Mouse (Mus musculus): ENCODE measurements at regions not wholly inside any gene's neighbourhood (a gene's known extent, or its start where the extent isn't known, plus 50 kb on each side); places are given as distances from the start of the nearest gene placed in this dataset.
A peak's percentile ranks its signal among the peaks of the same experiment; 100 is the strongest.

DNA sequence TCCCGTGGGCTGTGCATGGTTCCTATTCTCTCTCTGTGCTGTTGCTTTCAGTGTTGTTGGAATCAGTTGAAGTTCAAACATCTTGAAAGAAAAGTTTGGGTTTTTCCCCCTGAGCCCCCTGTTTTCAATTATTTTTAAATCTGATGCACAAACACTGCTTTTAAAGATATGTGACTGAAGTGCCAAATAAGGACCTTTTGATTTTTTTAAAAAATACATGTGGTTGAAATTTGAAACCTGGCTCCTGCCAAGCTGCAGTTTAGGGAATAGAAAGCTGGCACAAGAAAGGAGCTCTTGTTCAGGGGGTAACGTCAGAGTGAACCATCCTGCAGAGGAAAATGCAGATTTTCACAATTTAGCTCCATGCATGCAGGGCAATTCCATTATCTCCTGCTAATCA, 509.4 kb upstream of the Intu start:
- Histone ChIP-seq H3K9me3 (no peaks in the 10 kb centered on the region; the same call in 1 of the 2 replicates), H3K27ac (replicated peaks) (peak overlapping the region; percentile 71; the same call in 1 of the 2 replicates), H3K27me3 (replicated peaks; ENCODE audit: low read depth, poor library complexity, severe bottlenecking) (no peaks in the 10 kb centered on the region), H3K36me3 (replicated peaks) (no peaks in the 10 kb centered on the region), H3K4me1 (peaks cover 7% of the 10 kb centered on the region; the same call in 1 of the 2 replicates), H3K4me3 (no peak overlapping the region)
- WGBS, result 16% methylated on average over 2 of the region's 2 CpGs
- no peak for DNase-seq (ENCODE audit: low spot score)

GRCm38 (mm10) chr3:40027713-40028112, 503.4 kb upstream of the Intu start:
- H3K4me3 ChIP-seq, result no peak overlapping the region
- no peaks in the 10 kb centered on the region for H3K36me3 ChIP-seq (replicated peaks)
- no peaks in the 10 kb centered on the region for H3K27me3 ChIP-seq (replicated peaks; ENCODE audit: low read depth, poor library complexity, severe bottlenecking)
- no peak overlapping the region for H3K27ac ChIP-seq (replicated peaks)
- H3K4me1 ChIP-seq, result no peaks in the 10 kb centered on the region
- DNase-seq (ENCODE audit: low spot score), result no peak
- H3K9me3 ChIP-seq, result no peaks in the 10 kb centered on the region; the same call in 1 of the 2 replicates

DNA sequence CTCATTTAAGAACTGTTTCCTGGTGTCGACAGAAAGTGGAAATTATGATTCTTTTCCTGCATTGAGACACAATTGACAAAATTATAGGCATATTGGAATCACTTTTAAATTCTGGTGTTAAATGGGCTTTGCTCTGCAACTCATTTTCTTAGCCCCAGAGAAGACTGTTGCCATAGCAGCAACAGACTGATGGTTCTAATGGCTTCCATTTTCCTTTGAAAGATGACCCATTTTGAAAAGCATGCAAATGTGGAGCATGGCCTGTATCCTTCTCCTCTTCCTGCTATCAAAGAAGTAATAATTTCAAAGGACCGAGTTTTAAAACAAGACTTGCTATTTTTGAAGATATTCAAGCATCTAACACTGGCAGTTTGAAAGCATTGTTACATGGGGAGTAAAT, 494.9 kb upstream of the Intu start:
- Histone ChIP-seq H3K9me3 (no peaks in the 10 kb centered on the region), H3K4me1 (no peaks in the 10 kb centered on the region), H3K36me3 (replicated peaks) (no peaks in the 10 kb centered on the region), H3K27me3 (replicated peaks; ENCODE audit: low read depth, poor library complexity, severe bottlenecking) (no peaks in the 10 kb centered on the region), H3K4me3 (no peak overlapping the region), H3K27ac (replicated peaks) (no peak overlapping the region)
- WGBS, result 68% methylated on average over 2 of the region's 2 CpGs
- no peak for DNase-seq (ENCODE audit: low spot score)

DNA sequence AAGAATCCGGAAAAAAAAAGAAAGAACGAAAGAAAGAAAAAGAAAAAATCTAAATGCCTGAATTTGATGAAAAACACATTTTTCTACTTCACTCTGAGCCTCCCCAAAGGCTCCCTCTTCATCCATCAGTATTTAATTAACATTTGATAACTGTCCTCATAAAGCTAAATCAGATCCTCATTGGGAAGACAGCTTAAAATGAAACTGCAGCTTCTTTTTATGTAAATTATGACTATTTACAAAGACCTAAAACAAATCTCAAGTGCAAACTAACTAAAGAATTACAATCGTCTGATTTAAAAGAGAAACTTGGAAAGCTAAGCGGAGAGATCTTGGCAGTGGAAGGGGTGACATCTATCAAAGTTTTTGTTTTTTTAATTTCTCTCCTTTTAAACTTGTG, 481.4 kb upstream of the Intu start:
- Histone ChIP-seq H3K9me3 (no peaks in the 10 kb centered on the region), H3K27me3 (replicated peaks; ENCODE audit: low read depth, poor library complexity, severe bottlenecking) (no peaks in the 10 kb centered on the region), H3K4me1 (no peaks in the 10 kb centered on the region; the same call in 1 of the 2 replicates), H3K36me3 (replicated peaks) (no peaks in the 10 kb centered on the region), H3K4me3 (no peak overlapping the region), H3K27ac (replicated peaks) (no peak overlapping the region)
- no peak for DNase-seq (ENCODE audit: low spot score)
- 65% methylated on average over 4 of the region's 4 CpGs for WGBS

DNA sequence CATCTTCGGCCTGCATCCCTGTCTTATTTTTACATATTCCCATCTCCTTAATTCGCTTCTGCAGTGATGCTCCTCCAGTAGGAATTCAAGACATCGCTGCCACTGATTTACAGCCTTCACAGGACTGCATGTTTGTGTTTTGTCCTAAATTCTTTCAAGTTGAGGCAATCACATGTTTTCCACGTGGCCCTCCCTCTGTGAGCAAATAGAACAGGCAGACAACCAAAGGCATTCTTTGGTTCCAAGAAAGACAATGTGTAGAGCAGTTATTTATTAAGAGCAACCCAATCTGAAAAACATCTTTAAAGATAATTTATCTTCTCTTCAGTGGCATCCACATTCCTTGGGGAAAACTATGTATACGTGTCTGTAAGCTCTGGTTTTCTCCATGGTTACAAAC, 472.8 kb upstream of the Intu start:
- no peaks in the 10 kb centered on the region for H3K36me3 ChIP-seq (replicated peaks)
- no peak overlapping the region for H3K27ac ChIP-seq (replicated peaks)
- H3K4me1 ChIP-seq, result no peaks in the 10 kb centered on the region
- H3K4me3 ChIP-seq, result no peak overlapping the region
- no peaks in the 10 kb centered on the region for H3K9me3 ChIP-seq
- no peaks in the 10 kb centered on the region for H3K27me3 ChIP-seq (replicated peaks; ENCODE audit: low read depth, poor library complexity, severe bottlenecking)
- 82% methylated on average over 5 of the region's 5 CpGs for WGBS
- no peak for DNase-seq (ENCODE audit: low spot score)

- peak overlapping the region; percentile 30; the same call in 1 of the 2 replicates for H3K27ac ChIP-seq (replicated peaks)
- DNase-seq (ENCODE audit: low spot score), result no peak
Observed at GRCm38 (mm10) chr3:40058719-40059420, 472.2 kb upstream of the Intu start.

DNA sequence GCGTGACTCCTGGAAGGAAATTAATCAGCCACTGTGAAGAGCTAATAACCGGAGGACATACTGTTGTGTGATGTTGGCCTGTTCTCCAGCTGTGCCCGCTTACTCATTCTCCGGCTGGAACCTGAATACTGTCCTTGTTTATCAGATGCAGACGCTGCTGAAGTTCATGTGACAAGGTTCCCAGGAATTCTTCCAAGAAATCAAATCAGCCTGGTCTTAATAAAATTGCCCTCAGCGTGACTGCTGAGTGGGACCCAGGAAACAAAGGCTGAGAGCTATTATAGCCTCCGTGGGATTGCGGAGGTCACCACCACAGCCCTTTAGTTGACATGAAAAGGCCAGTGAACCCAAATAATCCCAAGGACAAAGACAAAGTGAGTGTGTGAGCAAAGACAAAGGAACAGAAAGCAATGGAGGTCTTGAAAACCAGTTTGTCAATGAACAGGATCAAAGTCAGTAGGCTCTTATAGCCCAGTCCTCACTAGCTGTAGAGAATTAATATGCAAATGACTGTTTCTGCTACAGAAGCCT, 460.9 kb upstream of the Intu start:
- Histone ChIP-seq H3K9me3 (no peaks in the 10 kb centered on the region), H3K36me3 (replicated peaks) (no peaks in the 10 kb centered on the region), H3K4me1 (0 out of 2 replicates have a peak, but pooled peaks cover 5% of the 10 kb centered on the region), H3K27ac (replicated peaks) (no peak overlapping the region), H3K4me3 (no peak overlapping the region), H3K27me3 (replicated peaks; ENCODE audit: low read depth, poor library complexity, severe bottlenecking) (no peaks in the 10 kb centered on the region)
- WGBS, result 33% methylated on average over 8 of the region's 8 CpGs
- peak; percentile 20 for DNase-seq (ENCODE audit: low spot score)

More at GRCm38 (mm10) chr3:40058719-40059420, 472.2 kb upstream of the Intu start:
- Histone ChIP-seq H3K4me1 (no peaks in the 10 kb centered on the region), H3K27me3 (replicated peaks; ENCODE audit: low read depth, poor library complexity, severe bottlenecking) (no peaks in the 10 kb centered on the region), H3K36me3 (replicated peaks) (no peaks in the 10 kb centered on the region), H3K4me3 (no peak overlapping the region), H3K9me3 (no peaks in the 10 kb centered on the region)
- 85% methylated on average over 16 of the region's 16 CpGs for WGBS

DNA sequence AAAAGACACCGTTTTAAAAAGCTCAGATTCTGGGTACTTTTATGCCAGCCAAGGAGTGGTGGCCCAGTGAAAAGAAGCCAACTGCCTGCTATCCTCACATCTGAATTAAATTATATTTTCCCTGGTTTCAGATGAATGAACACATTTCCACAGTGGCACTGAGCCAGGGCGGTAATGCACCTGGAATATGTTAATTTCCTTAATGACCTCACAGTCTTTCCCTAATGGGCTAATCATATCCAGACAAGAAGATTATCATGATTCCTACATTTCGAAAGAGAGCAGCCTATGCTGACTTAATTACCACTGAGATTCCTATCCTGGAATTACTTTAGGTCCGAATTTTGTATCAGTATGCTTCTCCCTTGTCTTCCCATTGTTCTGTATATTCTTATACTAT, 454.3 kb upstream of the Intu start:
- peaks cover 26% of the 10 kb centered on the region for H3K4me1 ChIP-seq
- H3K27me3 ChIP-seq (replicated peaks; ENCODE audit: low read depth, poor library complexity, severe bottlenecking), result no peaks in the 10 kb centered on the region
- no peak overlapping the region for H3K27ac ChIP-seq (replicated peaks)
- no peaks in the 10 kb centered on the region for H3K9me3 ChIP-seq
- 49% methylated on average over 4 of the region's 4 CpGs for WGBS
- peak; percentile 14 for DNase-seq (ENCODE audit: low spot score)
- H3K36me3 ChIP-seq (replicated peaks), result no peaks in the 10 kb centered on the region
- H3K4me3 ChIP-seq, result no peak overlapping the region

DNA sequence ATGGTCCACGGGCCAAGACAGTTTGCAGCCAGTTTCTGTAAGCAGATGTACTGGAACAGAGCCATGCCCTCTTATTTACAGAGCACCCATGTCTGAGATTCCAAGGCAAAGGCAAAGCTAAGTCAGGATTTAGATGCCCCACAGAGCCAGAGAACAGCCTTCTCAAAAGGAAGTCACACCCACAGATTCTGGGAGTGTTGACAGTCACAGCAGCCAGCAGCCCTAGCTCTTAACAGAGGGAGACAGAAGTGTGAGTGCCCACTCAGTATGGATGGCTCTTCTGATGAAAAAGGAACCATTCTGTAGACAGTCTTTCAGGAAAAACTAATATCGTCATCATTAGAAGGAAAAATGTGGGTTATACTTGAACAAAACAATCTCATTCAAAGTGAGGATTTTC, 446.0 kb upstream of the Intu start:
- Histone ChIP-seq H3K4me1 (peaks cover 7% of the 10 kb centered on the region), H3K36me3 (replicated peaks) (no peaks in the 10 kb centered on the region), H3K27me3 (replicated peaks; ENCODE audit: low read depth, poor library complexity, severe bottlenecking) (no peaks in the 10 kb centered on the region), H3K9me3 (no peaks in the 10 kb centered on the region), H3K27ac (replicated peaks) (no peak overlapping the region), H3K4me3 (no peak overlapping the region)
- 96% methylated on average over 2 of the region's 2 CpGs for WGBS
- no peak for DNase-seq (ENCODE audit: low spot score)

GRCm38 (mm10) chr3:40091773-40092343, 439.2 kb upstream of the Intu start:
- no peak for DNase-seq (ENCODE audit: low spot score)
- no peak overlapping the region for H3K4me3 ChIP-seq
- H3K4me1 ChIP-seq, result peaks cover 7% of the 10 kb centered on the region; the same call in 1 of the 2 replicates
- no peaks in the 10 kb centered on the region for H3K9me3 ChIP-seq
- H3K27me3 ChIP-seq (replicated peaks; ENCODE audit: low read depth, poor library complexity, severe bottlenecking), result no peaks in the 10 kb centered on the region
- WGBS, result 84% methylated on average over 13 of the region's 13 CpGs
- no peaks in the 10 kb centered on the region for H3K36me3 ChIP-seq (replicated peaks)
- H3K27ac ChIP-seq (replicated peaks), result no peak overlapping the region

GRCm38 (mm10) chr3:40092765-40093368, 438.2 kb upstream of the Intu start:
- peak overlapping the region; percentile 54; the same call in 1 of the 2 replicates for H3K27ac ChIP-seq (replicated peaks)
- no peaks in the 10 kb centered on the region for H3K9me3 ChIP-seq
- WGBS, result 59% methylated on average over 8 of the region's 8 CpGs

DNA sequence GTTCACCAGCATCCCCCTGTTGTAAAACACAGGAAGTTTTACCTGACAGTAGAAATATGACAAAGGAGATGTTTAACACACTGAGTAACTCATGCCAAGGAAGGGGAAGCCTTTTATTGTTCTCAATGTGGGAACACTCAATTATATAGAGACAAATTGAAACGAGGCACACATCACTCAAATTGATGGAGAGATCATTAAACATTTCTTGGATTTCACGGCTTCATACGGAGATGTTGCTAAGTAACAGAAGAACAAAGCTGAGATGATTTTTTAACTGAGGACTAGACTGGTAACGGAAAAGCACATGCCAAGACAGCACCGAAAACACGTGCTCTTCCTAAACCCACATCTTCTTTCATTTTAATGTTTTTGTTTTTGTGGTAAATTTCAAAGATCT, 437.0 kb upstream of the Intu start:
- Histone ChIP-seq H3K27me3 (replicated peaks; ENCODE audit: low read depth, poor library complexity, severe bottlenecking) (no peaks in the 10 kb centered on the region), H3K36me3 (replicated peaks) (no peaks in the 10 kb centered on the region), H3K4me3 (no peak overlapping the region), H3K4me1 (peaks cover 7% of the 10 kb centered on the region; the same call in 1 of the 2 replicates), H3K27ac (replicated peaks) (no peak overlapping the region), H3K9me3 (peaks cover 5% of the 10 kb centered on the region; the same call in 1 of the 2 replicates)
- 87% methylated on average over 6 of the region's 6 CpGs for WGBS
- DNase-seq (ENCODE audit: low spot score), result no peak

More at GRCm38 (mm10) chr3:40092765-40093368, 438.2 kb upstream of the Intu start:
- Histone ChIP-seq H3K4me3 (no peak overlapping the region), H3K36me3 (replicated peaks) (no peaks in the 10 kb centered on the region), H3K27me3 (replicated peaks; ENCODE audit: low read depth, poor library complexity, severe bottlenecking) (no peaks in the 10 kb centered on the region), H3K4me1 (peaks cover 7% of the 10 kb centered on the region; the same call in 1 of the 2 replicates)
- peak; percentile 13 for DNase-seq (ENCODE audit: low spot score)

Data from embryonic facial prominence, embryonic 10.5 days (tissue).